Mouse (Mus musculus) lung, postnatal 0 days (tissue): ENCODE results near the gene Tyro3. TPM values are rescaled to one million over a fixed set of nuclear protein-coding genes. Genes with fewer than 3 reads are reported as not detected.

ENCODE experiments used
- ATAC-seq: fragments of 200-750 bp; cut with Nextera tagmentation; 2 replicates; pipeline ENCODE4 v1.8.0; 2017; ENCODE audit warnings: moderate library complexity
- DNase-seq: peaks from one replicate; pipeline ENCODE4 v3.0.0-alpha.2; 2016; ENCODE audit warnings: low spot score
- H3K27ac ChIP-seq: fragments of 300-500 bp; sonication (generic); 2 replicates; pipeline ENCODE4 v1.5.1; 2014; ENCODE audit warnings: antibody characterized with exemption, mild to moderate bottlenecking, low read length, mixed read lengths
- H3K27me3 ChIP-seq: fragments of 300-500 bp; sonication (generic); replicated peaks from 2 replicates; pipeline ENCODE4 v1.6.1; 2014; ENCODE audit warnings: low read length, mixed read lengths; ENCODE audit not compliant: insufficient read depth
- H3K36me3 ChIP-seq: fragments of 300-500 bp; sonication (generic); 2 replicates; pipeline ENCODE4 v1.6.1; 2014; ENCODE audit warnings: low read length, mixed read lengths; ENCODE audit not compliant: insufficient read depth
- H3K4me1 ChIP-seq: fragments of 300-500 bp; sonication (generic); 2 replicates; pipeline ENCODE4 v1.6.1; 2014; ENCODE audit warnings: antibody characterized with exemption, low read depth, low read length, mixed read lengths; ENCODE audit not compliant: insufficient read depth
- H3K4me2 ChIP-seq: fragments of 300-500 bp; sonication (generic); replicated peaks from 2 replicates; pipeline ENCODE4 v1.6.1; 2014; ENCODE audit warnings: low read depth, mild to moderate bottlenecking, low read length, moderate library complexity, mixed read lengths
- H3K4me3 ChIP-seq: fragments of 300-500 bp; sonication (generic); 2 replicates; pipeline ENCODE4 v1.5.1; 2014; ENCODE audit warnings: low read depth, low read length
- H3K9ac ChIP-seq: fragments of 300-500 bp; sonication (generic); replicated peaks from 2 replicates; pipeline ENCODE4 v1.6.1; 2014; ENCODE audit warnings: low read depth, mild to moderate bottlenecking
- H3K9me3 ChIP-seq: fragments of 300-500 bp; sonication (generic); 2 replicates; pipeline ENCODE4 v1.6.1; 2016; ENCODE audit warnings: low read length, mixed read lengths
- CTCF ChIP-seq: IDR thresholded peaks from 2 replicates; pipeline ENCODE4 v1.5.1; 2016; ENCODE audit warnings: antibody characterized with exemption, mild to moderate bottlenecking
- EP300 ChIP-seq: IDR thresholded peaks from 2 replicates; pipeline ENCODE4 v1.6.1; 2016; ENCODE audit warnings: antibody characterized with exemption, mild to moderate bottlenecking, control low read depth
- WGBS: fragments of 180-500 bp; shearing (Covaris S2); extraction: QIAGEN DNeasy Blood & Tissue Kit; methylation state at CpG from one replicate; pipeline ENCODE4 v1.1.7; 2014; 5-methylcytosine and 5-hydroxymethylcytosine counted together
- polyA plus RNA-seq: library from polyadenylated mRNA; unstranded; fragments of >200 nt; fragmentation: Nextera tagmentation; extraction: Ambion mirVana; gene quantifications from 2 replicates; pipeline ENCODE4 v1.2.1, GENCODE M21; 2015

The Tyro3 gene
- polyA plus RNA-seq, 1 experiment from 2014 or later, result 7.3 TPM

- TF ChIP-seq EP300 (no peak), CTCF (no peak)
- 70% methylated on average over 5 of the region's 5 CpGs for WGBS
- H3K36me3 ChIP-seq, result no peaks in the 10 kb centered on the region
- no peaks in the 10 kb centered on the region; the same call in 1 of the 2 replicates for H3K4me1 ChIP-seq
- H3K27ac ChIP-seq, result no peak overlapping the region
- H3K4me2 ChIP-seq, result no peak overlapping the region
- ATAC-seq (no peak), DNase-seq (no peak)
- no peak overlapping the region for H3K4me3 ChIP-seq
- no peak overlapping the region; the same call in 1 of the 2 replicates for H3K9ac ChIP-seq
- H3K27me3 ChIP-seq, result no peaks in the 10 kb centered on the region
- no peaks in the 10 kb centered on the region for H3K9me3 ChIP-seq
Measured at GRCm38 (mm10) chr2:119804275-119804628, 6.7 kb downstream of the Tyro3 start.

- WGBS, result 67% methylated on average over 9 of the region's 9 CpGs
- Histone ChIP-seq H3K27me3 (no peaks in the 10 kb centered on the region), H3K27ac (no peak overlapping the region), H3K36me3 (no peaks in the 10 kb centered on the region), H3K4me2 (no peak overlapping the region), H3K4me1 (no peaks in the 10 kb centered on the region; the same call in 1 of the 2 replicates), H3K9ac (no peak overlapping the region), H3K4me3 (no peak overlapping the region), H3K9me3 (no peaks in the 10 kb centered on the region)
- DNase-seq (no peak), ATAC-seq (no peak)
- TF ChIP-seq CTCF (no peak), EP300 (no peak)
Measured at GRCm38 (mm10) chr2:119804776-119805175, 7.2 kb downstream of the Tyro3 start.

DNA sequence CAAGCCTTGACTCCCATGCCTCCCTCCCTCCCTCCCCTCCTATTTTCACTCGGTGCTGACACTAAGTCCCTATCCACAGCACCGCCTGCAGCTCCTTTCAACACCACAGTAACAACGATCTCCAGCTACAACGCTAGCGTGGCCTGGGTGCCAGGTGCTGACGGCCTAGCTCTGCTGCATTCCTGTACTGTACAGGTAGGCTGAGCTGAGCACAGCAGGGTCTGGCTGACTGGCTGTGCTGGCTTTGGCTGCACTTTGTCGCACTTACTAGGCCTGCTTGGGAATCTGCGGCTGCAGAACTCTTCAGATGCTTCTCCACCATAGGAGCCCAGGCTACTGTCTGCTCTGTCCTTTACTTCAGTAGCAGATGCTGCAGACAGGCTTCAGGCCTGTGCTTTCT, 8.0 kb downstream of the Tyro3 start:
- no peaks in the 10 kb centered on the region for H3K36me3 ChIP-seq
- no peak overlapping the region for H3K4me3 ChIP-seq
- 64% methylated on average over 8 of the region's 8 CpGs for WGBS
- no peak for TF ChIP-seq CTCF
- no peak overlapping the region for H3K9ac ChIP-seq
- H3K9me3 ChIP-seq, result no peaks in the 10 kb centered on the region
- DNase-seq, result no peak
- no peaks in the 10 kb centered on the region for H3K27me3 ChIP-seq
- H3K4me2 ChIP-seq, result no peak overlapping the region
- H3K4me1 ChIP-seq, result no peaks in the 10 kb centered on the region; the same call in 1 of the 2 replicates
- no peak overlapping the region for H3K27ac ChIP-seq
- ATAC-seq, result no peak

DNA sequence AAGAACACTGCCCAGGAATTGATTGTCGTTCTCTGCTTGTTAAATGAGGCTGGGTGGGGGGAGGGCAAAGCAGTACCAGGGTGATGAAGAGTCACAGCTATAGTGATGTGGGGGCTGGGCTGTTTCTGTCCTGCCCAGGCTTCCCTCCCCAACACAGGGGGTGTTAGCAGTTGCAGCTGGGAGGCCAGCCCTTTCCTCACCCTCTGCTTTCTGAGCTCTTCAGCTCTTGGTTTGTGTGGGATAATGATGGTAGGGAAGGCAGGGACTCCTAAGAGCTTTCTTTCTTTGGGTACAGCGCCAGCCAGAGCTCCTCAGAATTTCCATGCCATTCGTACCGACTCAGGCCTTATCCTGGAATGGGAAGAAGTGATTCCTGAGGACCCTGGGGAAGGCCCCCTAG, 10.9 kb downstream of the Tyro3 start:
- Histone ChIP-seq H3K36me3 (no peaks in the 10 kb centered on the region), H3K4me1 (no peaks in the 10 kb centered on the region), H3K4me3 (no peak overlapping the region), H3K9me3 (no peaks in the 10 kb centered on the region), H3K27ac (no peak overlapping the region), H3K9ac (no peak overlapping the region), H3K27me3 (no peaks in the 10 kb centered on the region), H3K4me2 (no peak overlapping the region)
- no peak for ATAC-seq
- DNase-seq, result no peak
- TF ChIP-seq EP300 (no peak), CTCF (no peak)
- WGBS, result 43% methylated on average over 4 of the region's 4 CpGs

DNA sequence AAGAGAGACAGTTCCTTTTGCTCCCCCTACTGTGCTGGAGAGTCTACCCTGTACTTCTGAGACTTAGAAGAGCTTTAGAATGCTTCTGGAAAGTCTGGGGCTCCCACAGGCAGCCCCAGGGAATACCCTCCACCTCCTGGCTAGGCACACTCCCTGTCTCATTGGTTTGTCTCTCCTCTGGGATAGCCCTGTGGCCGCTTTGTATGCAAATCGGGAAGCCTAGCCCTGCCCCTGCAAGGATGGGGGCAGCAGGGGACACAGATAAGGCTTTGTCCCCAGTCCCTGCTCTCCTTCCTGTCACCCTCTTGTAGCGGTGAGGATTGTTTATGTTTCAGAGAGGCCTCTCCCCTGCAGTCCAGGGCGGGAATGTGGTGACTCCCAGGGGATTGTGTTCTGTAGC, 11.3 kb downstream of the Tyro3 start:
- Histone ChIP-seq H3K4me1 (no peaks in the 10 kb centered on the region), H3K27ac (no peak overlapping the region), H3K9me3 (no peaks in the 10 kb centered on the region), H3K4me3 (no peak overlapping the region), H3K9ac (no peak overlapping the region), H3K36me3 (no peaks in the 10 kb centered on the region), H3K27me3 (no peaks in the 10 kb centered on the region), H3K4me2 (no peak overlapping the region)
- 47% methylated on average over 4 of the region's 4 CpGs for WGBS
- no peak for TF ChIP-seq CTCF
- no peak for TF ChIP-seq EP300
- DNase-seq (no peak), ATAC-seq (no peak; the same call in 1 of the 2 replicates)

DNA sequence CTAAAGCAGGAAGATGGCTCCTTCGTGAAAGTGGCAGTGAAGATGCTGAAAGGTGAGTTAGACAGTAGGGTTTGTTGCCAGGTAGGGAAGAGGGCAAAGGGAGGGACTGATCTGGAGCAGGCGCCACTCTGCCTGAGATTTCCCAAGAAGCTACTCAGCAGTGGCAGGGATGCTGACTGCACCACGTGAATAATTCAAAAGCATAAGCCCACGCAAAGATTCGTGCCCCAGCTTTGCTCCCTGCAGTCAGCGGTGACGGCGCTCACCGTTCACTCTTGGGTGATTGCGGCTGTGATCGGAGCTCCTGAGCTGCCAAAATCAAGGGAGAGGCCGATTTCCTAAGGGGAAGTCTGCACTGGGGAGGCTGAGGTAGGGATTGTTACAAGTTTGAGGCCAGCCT, 13.4 kb downstream of the Tyro3 start:
- no peak for DNase-seq
- no peak overlapping the region for H3K4me2 ChIP-seq
- H3K4me3 ChIP-seq, result no peak overlapping the region
- no peaks in the 10 kb centered on the region for H3K4me1 ChIP-seq
- no peak overlapping the region for H3K27ac ChIP-seq
- 88% methylated on average over 12 of the region's 12 CpGs for WGBS
- ATAC-seq, result no peak
- H3K27me3 ChIP-seq, result no peaks in the 10 kb centered on the region
- TF ChIP-seq EP300 (no peak), CTCF (no peak)
- no peaks in the 10 kb centered on the region for H3K9me3 ChIP-seq
- H3K9ac ChIP-seq, result no peak overlapping the region
- H3K36me3 ChIP-seq, result no peaks in the 10 kb centered on the region

DNA sequence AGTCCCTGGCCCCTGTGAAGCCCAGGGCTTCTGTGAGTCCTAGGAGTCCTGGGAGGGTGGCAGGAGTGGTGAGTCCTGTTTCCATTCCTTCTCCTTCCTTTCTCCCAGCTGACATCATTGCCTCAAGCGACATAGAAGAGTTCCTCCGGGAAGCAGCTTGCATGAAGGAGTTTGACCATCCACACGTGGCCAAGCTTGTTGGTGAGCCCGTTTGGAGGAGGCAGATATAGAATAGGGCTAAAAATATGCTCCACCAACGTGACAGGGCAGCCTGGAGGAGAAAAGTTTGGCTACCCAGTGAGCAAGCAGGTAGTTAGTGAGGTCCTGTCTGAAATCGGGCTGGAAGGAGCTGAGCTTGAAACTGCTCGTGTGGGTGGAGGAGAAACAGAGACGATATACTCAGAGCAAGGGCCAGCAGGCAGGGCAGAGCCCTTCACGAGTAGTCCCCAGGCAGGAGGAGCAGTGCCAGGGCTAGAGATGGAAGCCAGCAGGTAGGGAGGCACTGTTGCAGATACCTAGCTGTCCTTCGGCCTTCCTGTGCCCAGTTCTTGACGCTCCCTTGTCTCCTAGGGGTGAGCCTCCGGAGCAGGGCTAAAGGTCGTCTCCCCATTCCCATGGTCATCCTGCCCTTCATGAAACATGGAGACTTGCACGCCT, 14.1 kb downstream of the Tyro3 start:
- H3K27ac ChIP-seq, result no peak overlapping the region
- H3K9ac ChIP-seq, result no peak overlapping the region

More for the DNA sequence above, 14.1 kb downstream of the Tyro3 start:
- 84% methylated on average over 14 of the region's 14 CpGs for WGBS
- no peaks in the 10 kb centered on the region for H3K27me3 ChIP-seq
- no peaks in the 10 kb centered on the region for H3K4me1 ChIP-seq
- TF ChIP-seq CTCF (no peak), EP300 (no peak)
- no peak overlapping the region for H3K4me3 ChIP-seq
- H3K9me3 ChIP-seq, result no peaks in the 10 kb centered on the region
- H3K4me2 ChIP-seq, result no peak overlapping the region
- ATAC-seq (no peak), DNase-seq (no peak)
- no peaks in the 10 kb centered on the region for H3K36me3 ChIP-seq
